Mouse (Mus musculus) heart, adult 2 months (tissue): Measurements from ENCODE around the gene Tlr8. TPM values are rescaled to one million over a fixed set of nuclear protein-coding genes. Genes with fewer than 3 reads are reported as not detected.
A peak's percentile ranks its signal among the peaks of the same experiment; 100 is the strongest.

Source experiments
- DNase-seq, 2 experiments: peaks; one replicate each; pipeline ENCODE4 v3.0.0; 2021
- H3K27ac ChIP-seq: fragments of 200-600 bp; 2 replicates; pipeline ENCODE4 v1.8.1; 2022
- H3K27me3 ChIP-seq: fragments of 200-500 bp; 2 replicates; pipeline ENCODE4 v1.6.1; 2012; ENCODE audit warnings: mild to moderate bottlenecking, low read length, inconsistent platforms, mixed read lengths; ENCODE audit not compliant: control insufficient read depth, insufficient read depth
- H3K36me3 ChIP-seq: fragments of 200-500 bp; 2 replicates; pipeline ENCODE4 v1.6.1; 2012; ENCODE audit warnings: low read length, inconsistent platforms; ENCODE audit not compliant: control insufficient read depth, insufficient read depth
- H3K4me1 ChIP-seq: fragments of 200-500 bp; 2 replicates; pipeline ENCODE4 v1.6.1; 2011; ENCODE audit warnings: low read length; ENCODE audit not compliant: control insufficient read depth, insufficient read depth
- H3K4me3 ChIP-seq: fragments of 200-600 bp; 2 replicates; pipeline ENCODE4 v1.8.1; 2022
- H3K79me2 ChIP-seq: fragments of 200-500 bp; replicated peaks from 2 replicates; pipeline ENCODE4 v1.6.1; 2012; ENCODE audit warnings: mild to moderate bottlenecking, inconsistent platforms, low read length, moderate library complexity, mixed read lengths; ENCODE audit not compliant: control insufficient read depth, insufficient read depth
- H3K9ac ChIP-seq: fragments of 200-500 bp; 2 replicates; pipeline ENCODE4 v1.6.1; 2012; ENCODE audit warnings: low read depth, mild to moderate bottlenecking, control low read depth, inconsistent platforms, low read length, mixed read lengths
- CTCF ChIP-seq: fragments of 200-600 bp; IDR thresholded peaks from 2 replicates; pipeline ENCODE4 v1.8.1; 2022; ENCODE audit warnings: antibody characterized with exemption, mild to moderate bottlenecking, moderate library complexity
- EP300 ChIP-seq: fragments of 200-500 bp; IDR thresholded peaks from 2 replicates; pipeline ENCODE4 v1.6.1; 2011; ENCODE audit warnings: low read depth, low read length, control low read depth; ENCODE audit not compliant: insufficient read depth
- POLR2A ChIP-seq: fragments of 200-500 bp; IDR thresholded peaks from 2 replicates; pipeline ENCODE4 v1.6.1; 2011; ENCODE audit warnings: mild to moderate bottlenecking, low read depth, low read length, control low read depth; ENCODE audit not compliant: insufficient read depth
- WGBS: fragments of 180-500 bp; shearing (Covaris S2); methylation state at CpG from one replicate; pipeline ENCODE4 v1.1.7; 2018; 5-methylcytosine and 5-hydroxymethylcytosine counted together
- intact Hi-C: fragments of 180-260 bp; cut with DNase I; formaldehyde crosslinking; loops from one replicate; pipeline ENCODE4 v1.15.1; 2025
- polyA plus RNA-seq: library from polyadenylated mRNA; depleted of rRNA; stranded (reverse); fragments of >200 nt; gene quantifications from 2 replicates; pipeline ENCODE4 v1.2.3, GENCODE M21; 2012
- total RNA-seq, 2 experiments: library from RNA; stranded (reverse); gene quantifications; 2 replicates each; pipeline ENCODE4 v1.2.3; 2021

Gene Tlr8
- total and polyA plus RNA-seq, 3 experiments, result 0.59 to 1.9 (median 1.3) TPM

- no peaks in the 10 kb centered on the region for H3K79me2 ChIP-seq
- TF ChIP-seq EP300, result no peak
- no peak for TF ChIP-seq CTCF
- no peak for TF ChIP-seq POLR2A
- H3K27me3 ChIP-seq, result no peaks in the 10 kb centered on the region
- intact Hi-C loops, result no loop called here
- H3K9ac ChIP-seq, result no peak overlapping the region
- no peaks in the 10 kb centered on the region for H3K36me3 ChIP-seq
- 78% methylated on average over 7 of the region's 7 CpGs for WGBS
- no peaks in the 10 kb centered on the region for H3K4me1 ChIP-seq
- no peak overlapping the region for H3K4me3 ChIP-seq
- no peak overlapping the region for H3K27ac ChIP-seq
- DNase-seq, result no peak
Observed at GRCm38 (mm10) chrX:167227138-167227537, 37.0 kb downstream of the Tlr8 start.

- Histone ChIP-seq H3K27me3 (no peaks in the 10 kb centered on the region), H3K27ac (no peak overlapping the region), H3K4me3 (no peak overlapping the region), H3K36me3 (no peaks in the 10 kb centered on the region), H3K9ac (no peak overlapping the region), H3K79me2 (no peaks in the 10 kb centered on the region), H3K4me1 (no peaks in the 10 kb centered on the region)
- intact Hi-C loops, result no loop called here
- no peak for DNase-seq
- 85% methylated on average over 5 of the region's 5 CpGs for WGBS
- TF ChIP-seq POLR2A (no peak), CTCF (no peak), EP300 (no peak)
Observed at GRCm38 (mm10) chrX:167226570-167226969, 37.6 kb downstream of the Tlr8 start.

GRCm38 (mm10) chrX:167212707-167213106 is 51.4 kb downstream of the Tlr8 start:
- no peaks in the 10 kb centered on the region for H3K79me2 ChIP-seq
- no peak overlapping the region for H3K4me3 ChIP-seq
- no peaks in the 10 kb centered on the region for H3K27me3 ChIP-seq
- no peak overlapping the region for H3K9ac ChIP-seq
- H3K36me3 ChIP-seq, result no peaks in the 10 kb centered on the region
- 31% methylated on average over 8 of the region's 8 CpGs for WGBS
- intact Hi-C loops, result no loop called here
- peaks cover 8% of the 10 kb centered on the region for H3K4me1 ChIP-seq
- TF ChIP-seq POLR2A (no peak), EP300 (0 out of 2 replicates have a peak, but pooled peaks have one; percentile 36), CTCF (peak; percentile 71)
- DNase-seq, result peak; percentile 49 to 52
- peak overlapping the region; percentile 94 for H3K27ac ChIP-seq

- Histone ChIP-seq H3K4me3 (no peak overlapping the region), H3K9ac (peak overlapping the region; percentile 20; the same call in 1 of the 2 replicates), H3K4me1 (peaks cover 8% of the 10 kb centered on the region), H3K27me3 (no peaks in the 10 kb centered on the region), H3K36me3 (peaks cover 3% of the 10 kb centered on the region), H3K79me2 (no peaks in the 10 kb centered on the region), H3K27ac (peak overlapping the region; percentile 94)
- TF ChIP-seq EP300 (no peak), CTCF (no peak), POLR2A (no peak)
- no peak for DNase-seq
- intact Hi-C loops, result no loop called here
- 37% methylated on average over 9 of the region's 9 CpGs for WGBS
Observed at GRCm38 (mm10) chrX:167211871-167212555, 52.1 kb downstream of the Tlr8 start.

GRCm38 (mm10) chrX:167210319-167210728 is 53.8 kb downstream of the Tlr8 start:
- Histone ChIP-seq H3K36me3 (peaks cover 8% of the 10 kb centered on the region), H3K4me1 (peaks cover 8% of the 10 kb centered on the region), H3K4me3 (peak overlapping the region; percentile 56), H3K27ac (peak overlapping the region; percentile 94), H3K9ac (peak overlapping the region; percentile 76), H3K27me3 (no peaks in the 10 kb centered on the region), H3K79me2 (no peaks in the 10 kb centered on the region)
- peak; percentile 10; the same call in 1 of the 2 replicates for TF ChIP-seq POLR2A
- TF ChIP-seq EP300, result no peak
- 26% methylated on average over 6 of the region's 6 CpGs for WGBS
- intact Hi-C loops, result no loop called here
- peak; percentile 60 to 61 for DNase-seq

GRCm38 (mm10) chrX:167209828-167210227 is 54.3 kb downstream of the Tlr8 start:
- H3K27me3 ChIP-seq, result no peaks in the 10 kb centered on the region
- H3K36me3 ChIP-seq, result peaks cover 8% of the 10 kb centered on the region
- H3K4me3 ChIP-seq, result peak overlapping the region; percentile 56
- intact Hi-C loops, result loop anchor here (10.0 kb wide), 3 partner anchors 55 to 175 kb away; no protein-coding TSS in a partner anchor
- no peak for DNase-seq
- H3K27ac ChIP-seq, result peak overlapping the region; percentile 94
- TF ChIP-seq POLR2A, result no peak
- no peak for TF ChIP-seq CTCF
- TF ChIP-seq EP300, result no peak
- peak overlapping the region; percentile 76 for H3K9ac ChIP-seq
- 40% methylated on average over 8 of the region's 8 CpGs for WGBS
- H3K79me2 ChIP-seq, result no peaks in the 10 kb centered on the region
- peaks cover 8% of the 10 kb centered on the region for H3K4me1 ChIP-seq
